Mouse (Mus musculus) adrenal gland (tissue): Measurements from ENCODE around the gene Naga.
"Not testable (repeated sequence)": the region's sequence is repeated elsewhere in the genome, so short reads cannot be mapped to it uniquely, and the experiment has no call there.

Experiments
- intact Hi-C: fragments of 180-260 bp; cut with DNase I; formaldehyde crosslinking; loops from one replicate; pipeline ENCODE4 v1.15.1; 2025
- long read RNA-seq, 2 experiments: library from polyadenylated mRNA; unstranded; transcript quantifications; one replicate each; pipeline ENCODE4 v2.0.0; 2020; ENCODE audit warnings: borderline replicate concordance in 1 of 2; ENCODE audit not compliant: insufficient replicate concordance in 1 of 2

The Naga gene
- long read RNA-seq, experiment 1, transcript Naga-201 (10 exons, 1,913 nt): major isoform, 21 of 25 reads
- long read RNA-seq, experiment 1, partial matches to known transcripts: 2 of 25 reads
- long read RNA-seq, experiment 1, other reads (novel, unspliced or antisense): 0 of 25 reads
- long read RNA-seq, experiment 2, transcript Naga-201 (10 exons, 1,913 nt): major isoform, 17 of 25 reads
- long read RNA-seq, experiment 2, partial matches to known transcripts: 3 of 25 reads
- long read RNA-seq, experiment 2, other reads (novel, unspliced or antisense): 3 of 25 reads

GRCm38 (mm10) chr15:82338593-82339112, at the start of gene Naga, which contains the start of the genes Pheta2 and Smdt1:
Naga (minus strand) TSS chr15:82338925.
Pheta2 (plus strand) TSS chr15:82338942.
Smdt1 (plus strand) TSS chr15:82338959.
- intact Hi-C loops: no loop called here

GRCm38 (mm10) chr15:82385729-82386128, 47.0 kb upstream of the Naga start:
- intact Hi-C loops: no loop called here

DNA sequence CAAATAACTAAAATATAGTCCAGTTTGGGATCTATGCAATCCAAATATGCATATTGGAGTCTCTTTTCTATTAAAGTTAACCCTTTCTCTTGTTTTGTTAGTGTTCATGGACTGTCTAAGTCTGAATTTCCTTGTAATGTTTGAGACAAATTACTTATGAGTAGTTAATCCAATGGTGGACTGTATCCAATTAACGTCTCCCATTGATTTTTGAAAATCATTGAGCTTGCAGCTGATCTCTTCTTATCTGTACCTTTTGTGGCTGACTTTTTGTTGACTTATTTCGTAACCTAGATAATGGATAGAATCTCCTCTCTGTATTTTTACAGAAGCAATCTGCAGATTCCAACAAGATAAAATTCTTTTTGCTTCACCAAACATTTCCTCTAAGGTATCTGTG, 43.7 kb upstream of the Naga start:
- intact Hi-C loops: no loop called here

- intact Hi-C loops: no loop called here
Observed at GRCm38 (mm10) chr15:82380714-82381062, 42.0 kb upstream of the Naga start.

DNA sequence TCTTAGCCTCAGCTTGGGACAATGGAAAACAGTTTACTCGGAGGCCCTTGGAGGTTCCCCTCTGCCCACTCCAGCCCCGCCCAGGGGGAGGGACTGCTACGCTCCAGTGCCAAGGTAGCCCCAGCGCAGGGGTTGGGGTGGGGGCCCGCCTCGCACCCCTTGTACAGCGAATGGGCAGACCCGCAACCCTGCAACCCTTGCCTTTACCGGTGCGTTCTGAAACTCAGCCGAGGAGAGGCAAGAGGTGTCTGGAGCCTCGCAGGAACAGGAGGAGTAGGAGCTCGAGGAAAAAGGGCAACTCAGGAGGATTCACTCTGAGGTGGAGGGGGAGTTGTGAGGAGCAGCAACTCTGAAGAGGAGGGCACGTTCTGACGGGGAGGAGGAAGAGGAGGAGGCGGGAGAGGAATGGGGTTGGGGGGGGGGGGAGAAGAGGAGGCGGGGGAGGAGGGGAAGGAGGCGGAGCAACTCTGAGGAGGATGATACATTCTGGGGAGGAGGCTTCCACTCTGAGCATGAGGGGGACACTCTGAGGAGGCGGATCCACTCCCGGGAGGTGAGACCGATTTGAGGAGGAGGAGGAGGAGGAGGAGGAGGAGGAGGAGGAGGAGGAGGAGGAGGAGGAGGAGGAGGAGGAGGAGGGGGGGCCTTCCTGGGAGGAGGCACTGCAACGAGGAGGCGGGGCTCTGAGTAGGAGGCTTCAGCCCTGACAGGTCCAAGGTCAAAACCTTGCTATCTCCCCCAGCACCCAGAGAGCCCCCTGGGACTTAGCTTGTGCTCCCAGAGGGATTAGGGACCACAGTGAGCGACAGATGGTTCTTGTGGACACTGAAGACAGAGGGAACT, 41.4 kb upstream of the Naga start, which contains the start of gene Cyp2d22:
Cyp2d22 (minus strand) TSS at position 390 of the 843 bp plus-strand sequence.
- intact Hi-C loops: no loop called here

GRCm38 (mm10) chr15:82379511-82379870, 40.8 kb upstream of the Naga start:
- intact Hi-C loops: no loop called here

GRCm38 (mm10) chr15:82378261-82379180, 39.8 kb upstream of the Naga start:
- intact Hi-C loops: no loop called here

GRCm38 (mm10) chr15:82377701-82378100, 39.0 kb upstream of the Naga start:
- intact Hi-C loops: no loop called here

DNA sequence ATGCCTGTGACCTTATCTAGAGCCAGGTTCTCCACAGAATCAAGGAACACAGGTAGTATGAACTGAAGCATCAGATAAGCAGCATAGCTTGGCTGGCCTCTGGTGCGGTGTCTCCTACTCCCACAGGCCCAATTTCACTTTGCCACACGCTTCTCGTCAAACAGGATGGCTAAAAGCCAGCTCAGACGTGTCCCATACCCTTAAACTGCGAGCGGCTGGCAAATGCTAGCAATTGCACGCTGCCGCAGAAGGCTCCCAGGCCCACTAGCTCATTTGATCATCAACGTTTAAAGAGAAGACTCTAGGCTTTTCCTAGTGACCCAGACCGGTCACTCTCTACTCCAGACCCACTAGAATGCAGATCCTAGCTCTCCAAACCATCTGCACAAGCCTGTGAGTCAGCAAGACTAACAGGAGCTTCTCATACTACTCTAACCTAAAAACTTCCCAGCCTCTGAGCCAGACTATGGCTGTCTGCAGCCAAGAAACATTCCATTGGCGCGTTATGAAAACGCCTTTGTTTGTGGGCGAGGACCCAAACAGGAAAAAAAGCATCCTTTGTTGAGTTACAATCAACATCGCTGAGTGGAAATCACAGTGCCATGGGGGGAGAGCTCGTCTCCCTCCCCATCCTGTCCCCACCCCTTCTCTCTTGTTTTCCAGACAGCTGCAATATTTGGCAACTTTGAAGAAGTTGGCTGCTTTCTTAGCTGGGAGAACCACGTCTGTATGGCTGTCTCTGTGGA, 37.8 kb upstream of the Naga start:
- intact Hi-C loops: no loop called here

GRCm38 (mm10) chr15:82375855-82376254, 37.1 kb upstream of the Naga start:
- intact Hi-C loops: no loop called here

GRCm38 (mm10) chr15:82374437-82374836, 35.7 kb upstream of the Naga start:
- intact Hi-C loops: no loop called here

DNA sequence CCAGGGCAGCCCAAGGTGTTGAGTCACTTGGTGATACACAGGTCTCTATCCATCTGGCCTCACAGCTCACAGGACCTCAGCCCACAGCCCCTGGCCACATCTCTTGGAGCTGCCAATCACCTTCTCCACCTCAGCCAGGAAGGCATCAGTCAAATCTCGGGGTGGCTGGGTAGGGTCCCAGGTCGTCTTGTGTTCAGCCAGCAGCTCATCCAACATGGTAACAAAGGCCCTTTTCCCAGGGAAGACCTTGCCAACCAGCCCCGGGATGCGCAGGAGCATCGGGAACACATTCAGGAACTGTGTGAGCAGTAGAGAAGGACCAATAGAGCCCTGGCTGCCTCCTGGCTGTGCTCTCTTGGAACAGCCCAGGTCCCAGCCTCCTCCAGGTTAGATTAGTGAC, 34.3 kb upstream of the Naga start:
- intact Hi-C loops: no loop called here

DNA sequence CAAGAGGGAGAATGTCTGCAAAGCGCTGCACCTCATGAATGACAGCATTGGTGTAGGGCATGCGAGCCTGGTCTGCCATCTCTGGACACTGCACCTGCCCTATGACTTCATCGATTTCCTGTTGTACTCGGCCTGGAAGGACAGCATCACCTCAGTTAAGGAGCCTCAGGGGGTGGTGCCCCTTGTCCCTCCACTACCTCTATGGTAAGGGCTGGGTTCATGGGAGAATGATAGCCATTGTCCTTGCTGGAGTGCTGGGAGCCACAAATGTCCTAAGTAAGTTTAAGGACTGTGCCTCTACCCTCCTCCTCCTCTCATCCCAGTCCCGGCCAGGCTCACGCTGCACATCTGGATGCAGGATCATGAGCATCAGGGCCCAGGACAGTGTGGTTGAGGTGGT, 33.7 kb upstream of the Naga start:
- intact Hi-C loops: no loop called here

DNA sequence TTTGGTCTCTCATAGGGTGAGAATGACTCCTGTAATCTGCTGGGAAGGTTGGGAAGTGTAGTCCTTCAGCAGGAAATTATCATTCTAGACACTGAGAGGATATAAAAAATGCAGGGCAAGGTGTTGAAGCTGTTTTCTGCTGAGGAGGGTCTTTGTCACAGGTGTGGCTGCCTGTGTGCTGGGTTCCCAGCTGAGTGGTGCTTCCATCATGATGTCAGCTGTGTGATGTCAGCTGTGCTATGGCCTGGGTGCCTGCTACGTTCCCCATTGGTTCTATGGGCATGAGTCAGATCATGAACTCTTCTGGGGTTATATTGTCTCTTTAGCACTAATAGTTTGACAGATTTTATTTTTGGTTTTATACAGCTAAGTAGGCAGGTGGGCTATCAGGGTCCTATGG, 30.1 kb upstream of the Naga start:
- intact Hi-C loops: no loop called here

- intact Hi-C loops: no loop called here
Observed at GRCm38 (mm10) chr15:82368146-82368545, 29.4 kb upstream of the Naga start.

DNA sequence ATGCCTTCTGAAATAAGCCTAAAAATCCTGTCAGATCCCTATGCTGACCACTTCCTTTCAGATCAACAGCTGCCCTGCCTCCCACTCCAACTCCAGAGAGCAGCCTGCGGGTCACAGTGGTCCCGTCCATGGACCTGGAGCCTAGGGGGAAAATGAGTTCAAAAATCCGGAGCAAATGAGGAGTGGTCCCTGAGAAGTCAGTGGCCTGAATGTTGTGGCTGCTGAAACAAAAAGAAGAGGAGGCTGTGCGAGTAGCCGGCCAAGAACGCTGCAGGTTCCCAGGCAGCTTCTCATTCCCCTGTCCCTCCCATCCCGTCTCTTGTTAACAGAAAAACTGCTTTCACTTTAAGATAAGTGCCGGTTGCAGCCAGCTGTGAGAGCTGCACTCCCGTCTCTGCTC, 25.8 kb upstream of the Naga start:
- intact Hi-C loops: not testable (repeated sequence)

DNA sequence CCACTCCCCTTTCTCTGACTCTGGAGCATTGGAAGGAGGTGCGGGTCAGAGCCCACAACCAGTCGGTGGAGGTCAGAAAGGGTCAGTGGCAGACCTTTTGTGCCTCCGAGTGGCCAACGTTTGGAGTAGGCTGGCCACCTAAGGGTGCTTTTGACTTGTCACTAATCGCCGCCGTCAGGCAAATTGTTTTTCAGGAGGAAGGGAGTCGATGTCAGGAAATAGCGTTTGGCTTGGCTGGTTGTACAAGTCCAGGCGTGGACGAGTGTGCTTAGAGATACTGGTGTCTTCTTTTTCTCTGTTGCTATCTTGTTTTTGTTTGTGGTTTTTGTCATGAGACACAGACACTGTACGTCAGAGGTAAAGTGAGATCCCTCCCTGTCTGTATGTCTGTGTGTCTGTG, 25.1 kb upstream of the Naga start:
- intact Hi-C loops: not testable (repeated sequence)

- intact Hi-C loops: no loop called here
Observed at GRCm38 (mm10) chr15:82362234-82362633, 23.5 kb upstream of the Naga start.

DNA sequence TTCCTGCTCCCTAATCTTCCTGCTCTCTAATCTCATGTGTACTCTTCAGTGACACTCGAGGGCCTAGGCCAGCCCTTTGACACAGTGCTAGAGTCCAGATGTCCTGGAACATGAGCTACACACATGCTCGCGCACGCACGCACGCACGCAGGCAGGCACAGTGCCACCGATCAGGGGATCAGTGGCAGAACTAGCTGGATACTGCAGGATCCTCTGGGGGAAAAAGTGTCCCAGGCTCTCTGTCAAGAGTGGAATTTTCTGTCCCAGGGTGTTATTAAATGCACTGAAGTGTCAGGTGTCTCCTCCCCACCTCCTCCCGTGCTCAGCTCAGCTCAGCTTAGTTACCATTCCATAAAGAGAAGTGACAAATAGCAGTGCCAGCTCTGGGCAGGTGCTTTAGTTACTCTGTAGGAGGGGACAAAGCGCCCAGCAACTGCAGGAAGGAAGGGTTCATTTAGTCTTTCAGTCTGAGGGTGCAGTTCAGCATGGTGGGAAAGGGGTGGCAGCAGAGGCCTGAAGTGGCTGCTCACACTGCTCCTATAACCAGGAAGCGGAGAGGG, 22.8 kb upstream of the Naga start:
- intact Hi-C loops: no loop called here
